ENCODE assay signal across 21 mouse cellular contexts in genomic region chr5:76065227-76065626, GRCm38 (mm10).
DNase-seq lines count a peak whose midpoint lies in the region; ATAC-seq and TF ChIP-seq lines count a peak whose summit lies in the region.
"Had no signal": no experiment of that assay in that cellular context is flagged by ENCODE, and none has a peak within 500 bp of the region (broad histone marks: within the 10 kb centered on the region; RNA-seq: fewer than 3 reads in every experiment).

No protein-coding gene starts in this region.

- no peak for TF ChIP-seq CTCF in hindbrain, postnatal 0 days (IDR thresholded peaks at IDR 0.05; ENCODE audit: low read depth)

- no peaks in the 10 kb centered on the region for H3K9me3 ChIP-seq in hindbrain, postnatal 0 days (ENCODE audit: low read length)
- no peaks in the 10 kb centered on the region for H3K9me3 ChIP-seq in hindbrain, embryonic 16.5 days (ENCODE audit: control insufficient read depth, low read length)
- no peaks in the 10 kb centered on the region for H3K9me3 ChIP-seq in midbrain, embryonic 11.5 days (ENCODE audit: control insufficient read depth, low read length)
- H3K9me3 ChIP-seq in midbrain, embryonic 16.5 days (replicated peaks; ENCODE audit: control insufficient read depth, low read length, poor library complexity, severe bottlenecking): no peaks in the 10 kb centered on the region
- H3K9me3 ChIP-seq: embryonic facial prominence, embryonic 13.5 days; embryonic facial prominence, embryonic 15.5 days; forebrain, embryonic 10.5 days; forebrain, embryonic 12.5 days had no signal

- no peak overlapping the region for H3K4me2 ChIP-seq in hindbrain, postnatal 0 days (ENCODE audit: low read depth, low read length)
- no peak overlapping the region for H3K4me2 ChIP-seq in hindbrain, embryonic 16.5 days (ENCODE audit: low read length)
- no peak overlapping the region for H3K4me2 ChIP-seq in midbrain, embryonic 11.5 days
- H3K4me2 ChIP-seq in midbrain, embryonic 16.5 days (ENCODE audit: low read length): no peak overlapping the region
- H3K4me2 ChIP-seq: embryonic facial prominence, embryonic 13.5 days; embryonic facial prominence, embryonic 15.5 days; forebrain, embryonic 12.5 days had no signal

- H3K4me1 ChIP-seq in hindbrain, postnatal 0 days (ENCODE audit: insufficient read depth, low read length): no peaks in the 10 kb centered on the region; the same call in 1 of the 2 replicates
- no peaks in the 10 kb centered on the region for H3K4me1 ChIP-seq in hindbrain, embryonic 16.5 days (ENCODE audit: control insufficient read depth, insufficient read depth, low read depth, low read length)
- H3K4me1 ChIP-seq in midbrain, embryonic 11.5 days (ENCODE audit: control insufficient read depth, insufficient read depth, low read length): no peaks in the 10 kb centered on the region
- H3K4me1 ChIP-seq in midbrain, embryonic 16.5 days (ENCODE audit: control insufficient read depth, insufficient read depth, low read length): no peaks in the 10 kb centered on the region
- H3K4me1 ChIP-seq: embryonic facial prominence, embryonic 13.5 days; embryonic facial prominence, embryonic 15.5 days; forebrain, embryonic 12.5 days had no signal

- H3K9ac ChIP-seq in hindbrain, postnatal 0 days (replicated peaks; ENCODE audit: low read length): no peak overlapping the region
- no peak overlapping the region for H3K9ac ChIP-seq in hindbrain, embryonic 16.5 days (ENCODE audit: low read depth, low read length)
- no peak overlapping the region for H3K9ac ChIP-seq in midbrain, embryonic 11.5 days (ENCODE audit: low read length)
- H3K9ac ChIP-seq in midbrain, embryonic 16.5 days (ENCODE audit: low read depth, low read length): no peak overlapping the region
- H3K9ac ChIP-seq: embryonic facial prominence, embryonic 13.5 days; embryonic facial prominence, embryonic 15.5 days; forebrain, embryonic 12.5 days had no signal

- H3K27me3 ChIP-seq in hindbrain, postnatal 0 days (ENCODE audit: insufficient read depth, low read length): no peaks in the 10 kb centered on the region
- H3K27me3 ChIP-seq in hindbrain, embryonic 16.5 days (replicated peaks; ENCODE audit: control insufficient read depth, insufficient read depth, low read length): no peaks in the 10 kb centered on the region
- no peaks in the 10 kb centered on the region for H3K27me3 ChIP-seq in midbrain, embryonic 11.5 days (ENCODE audit: control insufficient read depth, insufficient read depth, low read length)
- H3K27me3 ChIP-seq in midbrain, embryonic 16.5 days (ENCODE audit: control insufficient read depth, insufficient read depth, low read depth, low read length): no peaks in the 10 kb centered on the region
- H3K27me3 ChIP-seq: embryonic facial prominence, embryonic 13.5 days; embryonic facial prominence, embryonic 15.5 days; forebrain, embryonic 12.5 days had no signal

- 51% methylated on average over 6 of the region's 6 CpGs for WGBS in hindbrain, postnatal 0 days
- WGBS in hindbrain, embryonic 16.5 days: 67% methylated on average over 6 of the region's 6 CpGs
- 86% methylated on average over 6 of the region's 6 CpGs for WGBS in midbrain, embryonic 11.5 days
- 79% methylated on average over 6 of the region's 6 CpGs for WGBS in midbrain, embryonic 16.5 days

- no peak for ATAC-seq in hindbrain, postnatal 0 days
- no peak for ATAC-seq in hindbrain, embryonic 16.5 days
- no peak for ATAC-seq in midbrain, embryonic 11.5 days (ENCODE audit: low FRiP score)
- no peak for ATAC-seq in midbrain, embryonic 16.5 days
- ATAC-seq: forebrain, embryonic 14.5 days; forebrain, embryonic 16.5 days had no signal

- H3K27ac ChIP-seq in hindbrain, postnatal 0 days: no peak overlapping the region
- no peak overlapping the region for H3K27ac ChIP-seq in hindbrain, embryonic 16.5 days (ENCODE audit: low read depth, low read length)
- H3K27ac ChIP-seq in midbrain, embryonic 11.5 days (ENCODE audit: low read depth, low read length): no peak overlapping the region
- H3K27ac ChIP-seq in midbrain, embryonic 16.5 days (ENCODE audit: low read length): no peak overlapping the region
- H3K27ac ChIP-seq: embryonic facial prominence, embryonic 13.5 days; embryonic facial prominence, embryonic 15.5 days; forebrain, embryonic 10.5 days; forebrain, embryonic 12.5 days had no signal

- no peak overlapping the region for H3K4me3 ChIP-seq in hindbrain, postnatal 0 days (ENCODE audit: low read length)
- no peak overlapping the region for H3K4me3 ChIP-seq in hindbrain, embryonic 16.5 days (ENCODE audit: low read length)
- H3K4me3 ChIP-seq in midbrain, embryonic 11.5 days (ENCODE audit: low read depth, low read length): no peak overlapping the region
- H3K4me3 ChIP-seq in midbrain, embryonic 16.5 days (ENCODE audit: low read depth, low read length): no peak overlapping the region
- H3K4me3 ChIP-seq: embryonic facial prominence, embryonic 13.5 days; embryonic facial prominence, embryonic 15.5 days; erythroblast, embryonic 14.5 days; forebrain, embryonic 10.5 days; forebrain, embryonic 12.5 days had no signal

- DNase-seq in hindbrain, postnatal 0 days (ENCODE audit: low spot score): peak; percentile 5
- peak; percentile 64 for DNase-seq in midbrain, embryonic 11.5 days (ENCODE audit: low spot score, missing footprints)
- DNase-seq: adrenal gland, adult 2 months; adrenal gland, postnatal 10 days; adrenal gland, postnatal 25 days; cerebellum, adult 11 months; cerebellum, adult 18-20 months; cerebellum, adult 8-10 months; cerebellum, adult 9-11 months; cerebellum, postnatal 14 days; cerebellum, postnatal 36 days; embryo, embryonic 11 days had no signal

- no peaks in the 10 kb centered on the region for H3K36me3 ChIP-seq in hindbrain, postnatal 0 days (ENCODE audit: insufficient read depth, low read length)
- no peaks in the 10 kb centered on the region for H3K36me3 ChIP-seq in hindbrain, embryonic 16.5 days (ENCODE audit: control insufficient read depth, insufficient read depth, low read length)
- no peaks in the 10 kb centered on the region for H3K36me3 ChIP-seq in midbrain, embryonic 11.5 days (ENCODE audit: control insufficient read depth, insufficient read depth, low read length)
- no peaks in the 10 kb centered on the region for H3K36me3 ChIP-seq in midbrain, embryonic 16.5 days (ENCODE audit: control insufficient read depth, insufficient read depth, low read length)
- H3K36me3 ChIP-seq: embryonic facial prominence, embryonic 13.5 days; embryonic facial prominence, embryonic 15.5 days; forebrain, embryonic 10.5 days; forebrain, embryonic 12.5 days had no signal
